Comparison of ENCODE assay signal across 24 mouse cellular contexts in genomic region chr16:51661693-51662092, GRCm38 (mm10).
DNase-seq lines count a peak whose midpoint lies in the region; ATAC-seq and TF ChIP-seq lines count a peak whose summit lies in the region.
"Had no signal": no experiment of that assay in that cellular context is flagged by ENCODE, and none has a peak within 500 bp of the region (broad histone marks: within the 10 kb centered on the region; RNA-seq: fewer than 3 reads in every experiment).

No protein-coding gene starts in this region.

- H3K9ac ChIP-seq in liver, adult 2 months (ENCODE audit: low read depth, low read length) = no peak overlapping the region
- no peak overlapping the region for H3K9ac ChIP-seq in lung, embryonic 16.5 days (ENCODE audit: low read length)
- no peak overlapping the region for H3K9ac ChIP-seq in kidney, embryonic 16.5 days (replicated peaks; ENCODE audit: low read length)
- H3K9ac ChIP-seq: forebrain, embryonic 13.5 days; heart, embryonic 12.5 days; heart, embryonic 15.5 days; hindbrain, embryonic 13.5 days had no signal

- no peaks in the 10 kb centered on the region for H3K36me3 ChIP-seq in liver, adult 2 months (ENCODE audit: control insufficient read depth, insufficient read depth, low read length)
- no peaks in the 10 kb centered on the region for H3K36me3 ChIP-seq in lung, embryonic 16.5 days (ENCODE audit: control insufficient read depth, insufficient read depth, low read length)
- no peaks in the 10 kb centered on the region for H3K36me3 ChIP-seq in kidney, embryonic 16.5 days (ENCODE audit: insufficient read depth, low read length)
- H3K36me3 ChIP-seq: forebrain, embryonic 10.5 days; heart, embryonic 12.5 days; heart, embryonic 15.5 days; hindbrain, embryonic 10.5 days; hindbrain, embryonic 13.5 days had no signal

- H3K4me3 ChIP-seq in liver, adult 2 months (ENCODE audit: insufficient read depth, low read depth, low read length) = no peak overlapping the region
- no peak overlapping the region for H3K4me3 ChIP-seq in lung, embryonic 16.5 days (ENCODE audit: low read length)
- H3K4me3 ChIP-seq in lung, adult 2 months (replicated peaks; ENCODE audit: extremely low read depth, low read depth, low read length) = no peak overlapping the region
- H3K4me3 ChIP-seq in kidney, embryonic 16.5 days (ENCODE audit: low read length) = no peak overlapping the region
- H3K4me3 ChIP-seq: forebrain, embryonic 10.5 days; forebrain, embryonic 13.5 days; heart, embryonic 12.5 days; heart, embryonic 15.5 days; hindbrain, embryonic 10.5 days; hindbrain, embryonic 13.5 days had no signal

- no peaks in the 10 kb centered on the region for H3K4me1 ChIP-seq in liver, adult 2 months (ENCODE audit: control insufficient read depth, insufficient read depth, low read length)
- no peaks in the 10 kb centered on the region for H3K4me1 ChIP-seq in lung, embryonic 16.5 days (replicated peaks; ENCODE audit: control insufficient read depth, insufficient read depth, low read length)
- H3K4me1 ChIP-seq in lung, adult 2 months (ENCODE audit: control insufficient read depth, insufficient read depth, low read length) = no peaks in the 10 kb centered on the region
- no peaks in the 10 kb centered on the region for H3K4me1 ChIP-seq in kidney, embryonic 16.5 days (ENCODE audit: insufficient read depth, low read length)
- H3K4me1 ChIP-seq: forebrain, embryonic 10.5 days; forebrain, embryonic 13.5 days had no signal

- TF ChIP-seq CTCF in liver, adult 2 months (IDR thresholded peaks at IDR 0.05; ENCODE audit: low read depth, low read length) = no peak
- TF ChIP-seq CTCF in lung, adult 2 months (IDR thresholded peaks at IDR 0.05; ENCODE audit: insufficient read depth, low read length) = no peak

- H3K79me2 ChIP-seq in liver, adult 2 months (ENCODE audit: control insufficient read depth, insufficient read depth, low read length) = no peaks in the 10 kb centered on the region

- peak; percentile 91 for ATAC-seq in lung, embryonic 16.5 days (ENCODE audit: low read depth)
- ATAC-seq in kidney, embryonic 16.5 days (ENCODE audit: low FRiP score, low TSS enrichment) = no peak
- ATAC-seq: forebrain, embryonic 13.5 days; forebrain, embryonic 16.5 days; Patski had no signal

- H3K27me3 ChIP-seq in liver, adult 2 months (ENCODE audit: control insufficient read depth, insufficient read depth, low read length) = no peaks in the 10 kb centered on the region
- H3K27me3 ChIP-seq in lung, embryonic 16.5 days (ENCODE audit: control insufficient read depth, insufficient read depth, low read depth, low read length) = no peaks in the 10 kb centered on the region
- H3K27me3 ChIP-seq in kidney, embryonic 16.5 days (ENCODE audit: insufficient read depth, low read length) = no peaks in the 10 kb centered on the region
- H3K27me3 ChIP-seq: forebrain, embryonic 13.5 days; heart, embryonic 12.5 days; heart, embryonic 15.5 days; hindbrain, embryonic 13.5 days; Patski had no signal

- WGBS in liver, adult 2 months = 60% methylated on average over 1 of the region's 1 CpGs
- WGBS in lung, embryonic 16.5 days = 58% methylated on average over 1 of the region's 1 CpGs
- 54% methylated on average over 1 of the region's 1 CpGs for WGBS in lung, adult 2 months
- 75% methylated on average over 1 of the region's 1 CpGs for WGBS in kidney, embryonic 16.5 days

- H3K9me3 ChIP-seq in lung, embryonic 16.5 days (ENCODE audit: control insufficient read depth, low read length) = no peaks in the 10 kb centered on the region
- H3K9me3 ChIP-seq in kidney, embryonic 16.5 days (ENCODE audit: low read length) = no peaks in the 10 kb centered on the region
- H3K9me3 ChIP-seq: forebrain, embryonic 10.5 days; forebrain, embryonic 13.5 days; heart, embryonic 12.5 days; heart, embryonic 15.5 days; hindbrain, embryonic 10.5 days; hindbrain, embryonic 13.5 days had no signal

- no peak for TF ChIP-seq POLR2A in liver, adult 2 months (IDR thresholded peaks at IDR 0.05; ENCODE audit: extremely low read depth, insufficient read depth, low read length)
- no peak for TF ChIP-seq POLR2A in lung, adult 2 months (IDR thresholded peaks at IDR 0.05; ENCODE audit: borderline replicate concordance, extremely low read depth, low read depth, low read length)

- H3K27ac ChIP-seq in liver, adult 2 months (replicated peaks; ENCODE audit: insufficient read depth, low read depth, low read length) = no peak overlapping the region
- H3K27ac ChIP-seq in lung, embryonic 16.5 days (ENCODE audit: low read length) = no peak overlapping the region; the same call in 1 of the 2 replicates
- no peak overlapping the region for H3K27ac ChIP-seq in kidney, embryonic 16.5 days (ENCODE audit: low read length)
- H3K27ac ChIP-seq: forebrain, embryonic 10.5 days; forebrain, embryonic 13.5 days; hindbrain, embryonic 10.5 days; hindbrain, embryonic 13.5 days had no signal

- H3K4me2 ChIP-seq in lung, embryonic 16.5 days (ENCODE audit: low read depth, low read length) = no peak overlapping the region
- no peak overlapping the region for H3K4me2 ChIP-seq in kidney, embryonic 16.5 days (replicated peaks; ENCODE audit: low read depth, low read length)
- H3K4me2 ChIP-seq: forebrain, embryonic 13.5 days; heart, embryonic 12.5 days; heart, embryonic 15.5 days; hindbrain, embryonic 13.5 days had no signal

- peak; percentile 4 for DNase-seq in liver, adult 2 months (ENCODE audit: extremely low read depth, low read depth, low spot score)
- no peak for DNase-seq in liver
- DNase-seq in lung, adult 2 months = no peak
- DNase-seq in Muller cell, postnatal 12 days (ENCODE audit: inconsistent ontology term) = peak; percentile 86
- peak; percentile 7 for DNase-seq in lung, postnatal 36 days
- DNase-seq: adrenal gland, postnatal 10 days; adrenal gland, postnatal 36 days; cerebellum, adult 18-20 months; cerebellum, adult 9-10 months; cerebellum, postnatal 14 days; gastrocnemius, postnatal 14 days; heart, adult 18-20 months; heart, postnatal 10 days; heart, postnatal 36 days had no signal

Comparison
In these comparisons a context has a peak if more than half of its experiments do, and no peak if none do; other contexts are left out.
1. DNase-seq: peak in liver, adult 2 months (single experiment), Muller cell, postnatal 12 days (single experiment) and lung, postnatal 36 days (single experiment); none in liver (single experiment) and lung, adult 2 months (single experiment).